9 mouse cellular contexts compared by ENCODE assay signal in the genomic region with DNA sequence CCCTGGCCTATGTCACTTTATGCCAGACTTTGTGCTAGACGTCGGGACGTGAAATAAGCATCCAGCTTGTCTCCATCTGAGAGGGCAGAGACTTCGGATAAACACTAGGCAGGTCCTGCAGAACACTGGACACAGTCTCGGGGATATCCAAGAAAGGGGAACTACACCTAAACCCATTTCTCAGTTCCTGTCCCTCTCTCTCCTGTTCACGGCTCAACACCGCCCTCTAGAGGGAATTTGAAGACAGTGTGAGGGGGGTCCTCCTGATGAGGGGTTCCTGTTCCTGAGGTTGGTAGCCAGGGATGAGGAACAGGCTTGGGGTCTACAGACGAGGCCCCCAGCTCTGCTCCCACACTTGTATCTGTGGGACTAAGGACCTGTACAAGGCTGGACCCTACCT. TPM values are rescaled to one million over a fixed set of nuclear protein-coding genes. Genes with fewer than 3 reads are reported as not detected.
DNase-seq lines count a peak whose midpoint lies in the region; ATAC-seq lines count a peak whose summit lies in the region.
"Had no signal": no experiment of that assay in that cellular context is flagged by ENCODE, and none has a peak within 500 bp of the region (broad histone marks: within the 10 kb centered on the region; RNA-seq: fewer than 3 reads in every experiment).

No protein-coding gene starts in this region.

- peak; percentile 36 for DNase-seq in urinary bladder, postnatal 14 days (ENCODE audit: low spot score)
- no peak for DNase-seq in urinary bladder, adult 2 months (ENCODE audit: low spot score)
- peak; percentile 79 for DNase-seq in forelimb bud, embryonic 11.5 days (ENCODE audit: low read depth, low spot score)
- DNase-seq in liver, embryonic 11.5 days (ENCODE audit: low spot score) = no peak
- DNase-seq in retina, embryonic 14.5 days (ENCODE audit: low spot score) = peak; percentile 86
- DNase-seq in frontal cortex, postnatal 36 days (ENCODE audit: low spot score in 2 of 2) = no peak

- H3K4me1 ChIP-seq in erythroblast, embryonic 14.5 days (ENCODE audit: control insufficient read depth) = peaks cover 94% of the 10 kb centered on the region
- peaks cover 47% of the 10 kb centered on the region for H3K4me1 ChIP-seq in liver, embryonic 11.5 days (replicated peaks; ENCODE audit: control insufficient read depth, insufficient read depth, low read length)

- no peaks in the 10 kb centered on the region for H3K9me3 ChIP-seq in erythroblast, embryonic 14.5 days (ENCODE audit: control insufficient read depth, low read length)
- no peaks in the 10 kb centered on the region for H3K9me3 ChIP-seq in liver, embryonic 11.5 days (ENCODE audit: control insufficient read depth, low read length)

- 2% methylated on average over 8 of the region's 8 CpGs for WGBS in liver, embryonic 11.5 days

- H3K36me3 ChIP-seq in erythroblast, embryonic 14.5 days (ENCODE audit: control insufficient read depth) = peaks cover 41% of the 10 kb centered on the region
- H3K36me3 ChIP-seq in liver, embryonic 11.5 days (ENCODE audit: control insufficient read depth, insufficient read depth, low read length) = no peaks in the 10 kb centered on the region

- H3K9ac ChIP-seq in liver, embryonic 11.5 days (ENCODE audit: low read depth, low read length) = no peak overlapping the region

- no peak overlapping the region for H3K27ac ChIP-seq in liver, embryonic 11.5 days (ENCODE audit: low read depth, low read length)

- H3K27me3 ChIP-seq in erythroblast, embryonic 14.5 days (ENCODE audit: control insufficient read depth) = 0 out of 2 replicates have a peak, but pooled peaks cover 2% of the 10 kb centered on the region
- H3K27me3 ChIP-seq in liver, embryonic 11.5 days (replicated peaks; ENCODE audit: control insufficient read depth, insufficient read depth, low read length) = peaks cover 4% of the 10 kb centered on the region; the same call in 1 of the 2 replicates

- H3K4me2 ChIP-seq in liver, embryonic 11.5 days = peak overlapping the region; percentile 48

- no peak for ATAC-seq in erythroblast, adult 5-6 weeks (replicated peaks; ENCODE audit: low FRiP score, poor library complexity, severe bottlenecking)
- no peak for ATAC-seq in liver, embryonic 11.5 days (replicated peaks; ENCODE audit: low FRiP score)

- H3K4me3 ChIP-seq in erythroblast, embryonic 14.5 days (replicated peaks) = peak overlapping the region; percentile 42
- H3K4me3 ChIP-seq in liver, embryonic 11.5 days (ENCODE audit: low read depth, low read length) = no peak overlapping the region

RNA-seq across cellular contexts. Expression of a gene that starts 2.2 kb away (rescaled TPM):
- 30.7 and 31.2 TPM in 2 replicates for polyA plus RNA-seq in erythroblast, embryonic 14.5 days (2012)
- total RNA-seq in erythroblast, adult 5-6 weeks (2015; ENCODE audit: low replicate concordance) = 106 and 129 TPM in 2 replicates
- total RNA-seq in erythroblast, adult 5-6 weeks (2017; ENCODE audit: low replicate concordance) = 184 and 218 TPM in 2 replicates
- polyA plus RNA-seq in urinary bladder, adult 2 months (2012; rRNA removed) = 43.5 and 49.9 TPM in 2 replicates
- polyA plus RNA-seq in liver, embryonic 11.5 days (2014; fragmentation: Nextera tagmentation; extraction: Ambion mirVana) = 24.9 and 25.4 TPM in 2 replicates

RNA-seq across cellular contexts. Expression of a gene that starts 6.4 kb away (rescaled TPM):
- polyA plus RNA-seq in erythroblast, embryonic 14.5 days (2012) = not detected in 2 replicates
- total RNA-seq in erythroblast, adult 5-6 weeks (2015; ENCODE audit: low replicate concordance) = not detected in 2 replicates
- not detected in 2 replicates for total RNA-seq in erythroblast, adult 5-6 weeks (2017; ENCODE audit: low replicate concordance)
- polyA plus RNA-seq in urinary bladder, adult 2 months (2012; rRNA removed) = not detected in 2 replicates
- not detected in 2 replicates for polyA plus RNA-seq in liver, embryonic 11.5 days (2014; fragmentation: Nextera tagmentation; extraction: Ambion mirVana)
- polyA plus RNA-seq: lung, embryonic 16.5 days had no signal

RNA-seq across cellular contexts. Expression of a gene that starts 36.7 kb away (rescaled TPM):
- 0.31 and 0.35 TPM in 2 replicates for polyA plus RNA-seq in erythroblast, embryonic 14.5 days (2012)
- total RNA-seq in erythroblast, adult 5-6 weeks (2015; ENCODE audit: low replicate concordance) = 4.2 and 6.7 TPM in 2 replicates
- total RNA-seq in erythroblast, adult 5-6 weeks (2017; ENCODE audit: low replicate concordance) = 1.8 and 5.6 TPM in 2 replicates
- 12.3 and 13.7 TPM in 2 replicates for polyA plus RNA-seq in urinary bladder, adult 2 months (2012; rRNA removed)
- 16.4 and 19.4 TPM in 2 replicates for polyA plus RNA-seq in liver, embryonic 11.5 days (2014; fragmentation: Nextera tagmentation; extraction: Ambion mirVana)

RNA-seq across cellular contexts. Expression of a gene that starts 36.7 kb away (rescaled TPM):
- polyA plus RNA-seq in erythroblast, embryonic 14.5 days (2012) = 1.6 and 2.7 TPM in 2 replicates
- total RNA-seq in erythroblast, adult 5-6 weeks (2015; ENCODE audit: low replicate concordance) = 27.2 and 40.7 TPM in 2 replicates
- total RNA-seq in erythroblast, adult 5-6 weeks (2017; ENCODE audit: low replicate concordance) = 52.6 and 60.8 TPM in 2 replicates
- polyA plus RNA-seq in urinary bladder, adult 2 months (2012; rRNA removed) = 51.1 and 52.1 TPM in 2 replicates
- 52.9 and 55.8 TPM in 2 replicates for polyA plus RNA-seq in liver, embryonic 11.5 days (2014; fragmentation: Nextera tagmentation; extraction: Ambion mirVana)

Comparison
In these comparisons a context has a peak if more than half of its experiments do, and no peak if none do; other contexts are left out.
1. DNase-seq: peak in urinary bladder, postnatal 14 days (single experiment), forelimb bud, embryonic 11.5 days (single experiment) and retina, embryonic 14.5 days (single experiment); none in urinary bladder, adult 2 months (single experiment), liver, embryonic 11.5 days (single experiment) and frontal cortex, postnatal 36 days (0 of 2).